24 mouse cellular contexts compared by ENCODE assay signal in the genomic region with DNA sequence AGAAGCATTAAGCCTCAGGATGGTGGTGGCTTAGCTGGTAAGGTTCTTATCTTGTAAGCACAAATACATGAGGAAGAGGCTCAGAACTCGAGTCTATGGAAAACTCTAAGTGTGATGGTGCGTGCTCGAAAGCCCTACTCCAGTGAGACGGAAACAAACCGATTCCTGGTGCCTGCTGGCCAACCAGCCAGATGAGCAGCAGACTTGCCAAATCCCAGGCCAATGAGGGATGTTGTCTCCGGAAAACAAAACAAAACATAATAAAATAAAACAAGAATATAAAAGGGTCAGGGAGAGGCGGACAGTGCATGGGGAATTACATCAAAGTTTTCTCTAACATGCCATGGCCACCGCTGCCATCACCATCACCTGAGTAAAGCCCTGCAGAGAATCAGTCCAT.
DNase-seq lines count a peak whose midpoint lies in the region; ATAC-seq and TF ChIP-seq lines count a peak whose summit lies in the region.
"Had no signal": no experiment of that assay in that cellular context is flagged by ENCODE, and none has a peak within 500 bp of the region (broad histone marks: within the 10 kb centered on the region; RNA-seq: fewer than 3 reads in every experiment).

No protein-coding gene starts in this region.

- peak; percentile 46 to 60 for DNase-seq in cerebellum, postnatal 10 days
- DNase-seq in cerebellum, adult 9-11 months = no peak
- DNase-seq in heart, postnatal 25 days (ENCODE audit: low spot score) = no peak
- no peak for DNase-seq in heart, postnatal 0 days (ENCODE audit: low spot score)
- no peak for DNase-seq in heart, postnatal 4 days
- DNase-seq in midbrain, postnatal 0 days (ENCODE audit: low spot score) = no peak
- DNase-seq: adrenal gland, adult 2 months; adrenal gland, postnatal 36 days; cerebellum, adult 18-20 months; cerebellum, postnatal 25 days; kidney, adult 9 months; kidney, postnatal 10 days; lung, embryonic 14.5 days; lung, postnatal 14 days; spleen, adult 18-20 months; thymus, postnatal 14 days had no signal

- no peaks in the 10 kb centered on the region for H3K27me3 ChIP-seq in heart, embryonic 11.5 days (ENCODE audit: control insufficient read depth, insufficient read depth, low read length)
- no peaks in the 10 kb centered on the region for H3K27me3 ChIP-seq in heart, postnatal 0 days (ENCODE audit: control insufficient read depth, insufficient read depth, low read length)
- no peaks in the 10 kb centered on the region for H3K27me3 ChIP-seq in midbrain, postnatal 0 days (ENCODE audit: insufficient read depth, low read length)
- H3K27me3 ChIP-seq: CH12.LX; forebrain, embryonic 15.5 days; limb, embryonic 12.5 days; liver, embryonic 15.5 days had no signal

- H3K4me3 ChIP-seq in heart, embryonic 11.5 days (ENCODE audit: low read depth, low read length) = no peak overlapping the region
- H3K4me3 ChIP-seq in heart, postnatal 0 days (ENCODE audit: low read depth, low read length) = no peak overlapping the region
- no peak overlapping the region for H3K4me3 ChIP-seq in midbrain, postnatal 0 days (ENCODE audit: low read depth, low read length)
- H3K4me3 ChIP-seq: forebrain, embryonic 15.5 days; limb, embryonic 12.5 days; liver, embryonic 15.5 days had no signal

- no peak overlapping the region for H3K9ac ChIP-seq in heart, embryonic 11.5 days (ENCODE audit: low read depth, low read length)
- H3K9ac ChIP-seq in heart, postnatal 0 days (replicated peaks; ENCODE audit: low read depth, low read length) = no peak overlapping the region
- no peak overlapping the region for H3K9ac ChIP-seq in midbrain, postnatal 0 days (replicated peaks; ENCODE audit: low read length, poor library complexity, severe bottlenecking)
- H3K9ac ChIP-seq: forebrain, embryonic 15.5 days; hindbrain, embryonic 14.5 days; limb, embryonic 12.5 days; liver, embryonic 15.5 days; lung, embryonic 14.5 days had no signal

- TF ChIP-seq EP300 in heart, postnatal 0 days (IDR thresholded peaks at IDR 0.05; ENCODE audit: low read depth) = no peak

- H3K4me1 ChIP-seq in heart, embryonic 11.5 days (ENCODE audit: control insufficient read depth, insufficient read depth, low read length) = peaks cover 28% of the 10 kb centered on the region
- H3K4me1 ChIP-seq in heart, postnatal 0 days (ENCODE audit: control insufficient read depth, insufficient read depth) = peaks cover 32% of the 10 kb centered on the region
- H3K4me1 ChIP-seq in midbrain, postnatal 0 days (ENCODE audit: insufficient read depth, low read length) = peaks cover 23% of the 10 kb centered on the region

- no peaks in the 10 kb centered on the region for H3K36me3 ChIP-seq in heart, embryonic 11.5 days (ENCODE audit: control insufficient read depth, insufficient read depth, low read length)
- H3K36me3 ChIP-seq in heart, postnatal 0 days (replicated peaks; ENCODE audit: control insufficient read depth, insufficient read depth, low read length) = peaks cover 2% of the 10 kb centered on the region; the same call in 1 of the 2 replicates
- no peaks in the 10 kb centered on the region for H3K36me3 ChIP-seq in midbrain, postnatal 0 days (ENCODE audit: insufficient read depth, low read length)
- H3K36me3 ChIP-seq: forebrain, embryonic 15.5 days; liver, embryonic 15.5 days had no signal

- intact Hi-C loops in heart, postnatal 25 days (cut with DNase I) = no loop called here

- H3K27ac ChIP-seq in heart, embryonic 11.5 days (ENCODE audit: low read depth, low read length) = peak overlapping the region; percentile 72; the same call in 1 of the 2 replicates
- peak overlapping the region; percentile 66; the same call in 1 of the 2 replicates for H3K27ac ChIP-seq in heart, postnatal 0 days (ENCODE audit: low read depth)
- H3K27ac ChIP-seq in midbrain, postnatal 0 days (ENCODE audit: low read depth, low read length) = peak overlapping the region; percentile 18; the same call in 1 of the 2 replicates
- H3K27ac ChIP-seq: limb, embryonic 12.5 days; liver, embryonic 15.5 days had no signal

- WGBS in heart, embryonic 11.5 days (ENCODE audit: insufficient replicate concordance) = 75% methylated on average over 8 of the region's 8 CpGs
- 64% methylated on average over 8 of the region's 8 CpGs for WGBS in heart, postnatal 0 days
- 84% methylated on average over 8 of the region's 8 CpGs for WGBS in midbrain, postnatal 0 days

- no peak for ATAC-seq in heart, embryonic 11.5 days (replicated peaks; ENCODE audit: insufficient number of reproducible peaks, low FRiP score, low TSS enrichment)
- ATAC-seq in heart, postnatal 0 days (ENCODE audit: insufficient read depth, low read depth) = no peak
- no peak for ATAC-seq in midbrain, postnatal 0 days (ENCODE audit: low FRiP score)
- ATAC-seq: activated CD4-positive, CD25-positive, alpha-beta regulatory T cell, adult 4 months; forebrain, embryonic 15.5 days; intestine, postnatal 0 days had no signal

- no peaks in the 10 kb centered on the region for H3K9me3 ChIP-seq in heart, embryonic 11.5 days (replicated peaks; ENCODE audit: control insufficient read depth, low read length)
- H3K9me3 ChIP-seq in heart, postnatal 0 days (replicated peaks; ENCODE audit: control insufficient read depth, low read length) = no peaks in the 10 kb centered on the region
- H3K9me3 ChIP-seq in midbrain, postnatal 0 days (ENCODE audit: low read length) = no peaks in the 10 kb centered on the region
- H3K9me3 ChIP-seq: forebrain, embryonic 15.5 days; limb, embryonic 12.5 days; liver, embryonic 15.5 days had no signal

- no peak overlapping the region for H3K4me2 ChIP-seq in heart, embryonic 11.5 days
- H3K4me2 ChIP-seq in heart, postnatal 0 days (ENCODE audit: low read depth, low read length) = no peak overlapping the region
- H3K4me2 ChIP-seq in midbrain, postnatal 0 days (ENCODE audit: low read depth, low read length, poor library complexity, severe bottlenecking) = no peak overlapping the region
- H3K4me2 ChIP-seq: forebrain, embryonic 15.5 days; hindbrain, embryonic 14.5 days; limb, embryonic 12.5 days; liver, embryonic 15.5 days; lung, embryonic 14.5 days had no signal

- no peak for TF ChIP-seq CTCF in heart, postnatal 0 days (IDR thresholded peaks at IDR 0.05; ENCODE audit: low read depth)
- TF ChIP-seq CTCF in midbrain, postnatal 0 days (IDR thresholded peaks at IDR 0.05) = no peak

Comparison
In these comparisons a context has a peak if more than half of its experiments do, and no peak if none do; other contexts are left out.
1. DNase-seq: peak in cerebellum, postnatal 10 days (2 of 2); none in cerebellum, adult 9-11 months (single experiment), heart, postnatal 25 days (single experiment), heart, postnatal 0 days (single experiment), heart, postnatal 4 days (single experiment) and midbrain, postnatal 0 days (single experiment).
2. H3K27ac ChIP-seq: peak in every context shown above with its lines; median percentile 72 in heart, embryonic 11.5 days; 66 in heart, postnatal 0 days; 18 in midbrain, postnatal 0 days.